Mouse (Mus musculus) olfactory bulb, adult 2 months (tissue): Measurements from ENCODE around the gene Ciita.

ENCODE experiments used
- CTCF ChIP-seq: fragments of 200-500 bp; IDR thresholded peaks from 2 replicates; pipeline ENCODE4 v1.5.1; 2012; ENCODE audit warnings: low read depth, mild to moderate bottlenecking, low read length, moderate library complexity; ENCODE audit not compliant: insufficient read depth
- POLR2A ChIP-seq: fragments of 200-500 bp; IDR thresholded peaks from 2 replicates; pipeline ENCODE4 v1.6.1; 2012; ENCODE audit warnings: mild to moderate bottlenecking, low read depth, low read length, moderate library complexity; ENCODE audit not compliant: insufficient read depth

GRCm38 (mm10) chr16:10518030-10518429 is 38.2 kb downstream of the Ciita start:
- no peak for TF ChIP-seq CTCF
- no peak for TF ChIP-seq POLR2A
